Mouse (Mus musculus) limb, embryonic 13.5 days (tissue): ENCODE measurements around the gene Msmp. TPM values are rescaled to one million over a fixed set of nuclear protein-coding genes. Genes with fewer than 3 reads are reported as not detected.

Source experiments
- ATAC-seq: fragments of 200-750 bp; cut with Nextera tagmentation; 2 replicates; pipeline ENCODE4 v1.8.0; 2017; ENCODE audit warnings: low read depth, moderate number of reproducible peaks, moderate TSS enrichment; ENCODE audit not compliant: low FRiP score
- H3K27ac ChIP-seq: fragments of 300-500 bp; sonication (generic); 2 replicates; pipeline ENCODE4 v1.5.1; 2015; ENCODE audit warnings: inconsistent platforms, mild to moderate bottlenecking, moderate library complexity
- H3K27me3 ChIP-seq: fragments of 300-500 bp; sonication (generic); 2 replicates; pipeline ENCODE4 v1.6.1; 2015; ENCODE audit warnings: mild to moderate bottlenecking, inconsistent platforms
- H3K36me3 ChIP-seq: fragments of 300-500 bp; sonication (generic); 2 replicates; pipeline ENCODE4 v1.6.1; 2015; ENCODE audit warnings: inconsistent platforms, mild to moderate bottlenecking, moderate library complexity
- H3K4me1 ChIP-seq: fragments of 300-500 bp; sonication (generic); 2 replicates; pipeline ENCODE4 v1.6.1; 2015; ENCODE audit warnings: inconsistent platforms
- H3K4me2 ChIP-seq: fragments of 300-500 bp; sonication (generic); replicated peaks from 2 replicates; pipeline ENCODE4 v1.6.1; 2015; ENCODE audit warnings: inconsistent platforms, mild to moderate bottlenecking, moderate library complexity
- H3K4me3 ChIP-seq: fragments of 300-500 bp; sonication (generic); 2 replicates; pipeline ENCODE4 v1.5.1; 2015; ENCODE audit warnings: moderate library complexity, mild to moderate bottlenecking, inconsistent platforms
- H3K9ac ChIP-seq: fragments of 300-500 bp; sonication (generic); 2 replicates; pipeline ENCODE4 v1.6.1; 2015; ENCODE audit warnings: mild to moderate bottlenecking, inconsistent platforms
- H3K9me3 ChIP-seq: fragments of 300-500 bp; sonication (generic); 2 replicates; pipeline ENCODE4 v1.6.1; 2016; ENCODE audit warnings: inconsistent platforms
- WGBS: fragments of 180-500 bp; shearing (Covaris S2); methylation state at CpG from one replicate; pipeline ENCODE4 v1.1.7; 2015; 5-methylcytosine and 5-hydroxymethylcytosine counted together
- microRNA-seq: library from miRNA; unstranded; fragments of <30 nt; microRNA quantifications from one replicate; pipeline ENCODE4, GENCODE M21; 2016
- polyA plus RNA-seq: library from polyadenylated mRNA; unstranded; fragments of >200 nt; fragmentation: Nextera tagmentation; extraction: Ambion mirVana; gene quantifications from 2 replicates; pipeline ENCODE4 v1.2.1, GENCODE M21; 2015

Msmp gene
- polyA plus RNA-seq, 1 experiment from 2014 or later: 1.4 TPM

GRCm38 (mm10) chr4:43533270-43533669, 51.0 kb downstream of the Msmp start:
- no peak overlapping the region for H3K9ac ChIP-seq
- no peaks in the 10 kb centered on the region for H3K4me1 ChIP-seq
- WGBS: 94% methylated on average over 9 of the region's 9 CpGs
- no peak for ATAC-seq
- H3K4me2 ChIP-seq: no peak overlapping the region
- H3K9me3 ChIP-seq: no peaks in the 10 kb centered on the region
- H3K27me3 ChIP-seq: no peaks in the 10 kb centered on the region
- H3K27ac ChIP-seq: no peak overlapping the region
- H3K4me3 ChIP-seq: no peak overlapping the region
- peaks cover 73% of the 10 kb centered on the region for H3K36me3 ChIP-seq

Small RNAs within 50 kb of the gene (microRNA-seq; reads per million reads assigned to microRNA genes)
- gene Gm25262: 0.52 reads per million

Other genes with a start within 250 kb of the Msmp start
- gene Rusc2, start 202.5 kb downstream of the Msmp start, polyA plus RNA-seq: 13.1 and 14.7 TPM in 2 replicates
- not detected in 2 replicates for gene Fam166b, start 155.4 kb downstream of the Msmp start, polyA plus RNA-seq
- gene Tesk1, start 142.6 kb downstream of the Msmp start, polyA plus RNA-seq: 7.7 and 10.3 TPM in 2 replicates
- gene Cd72, start 129.9 kb downstream of the Msmp start, polyA plus RNA-seq: 3.0 and 4.2 TPM in 2 replicates
- not detected in 2 replicates for gene Sit1, start 100.8 kb downstream of the Msmp start, polyA plus RNA-seq
- 71.6 and 74.3 TPM in 2 replicates for gene Ccdc107, start 91.6 kb downstream of the Msmp start, polyA plus RNA-seq
- gene Arhgef39, start 84.8 kb downstream of the Msmp start, polyA plus RNA-seq: 43.8 and 47.3 TPM in 2 replicates
- gene Car9, start 77.5 kb downstream of the Msmp start, polyA plus RNA-seq: 2.3 and 3.3 TPM in 2 replicates
- 370 and 372 TPM in 2 replicates for gene Tpm2, start 60.7 kb downstream of the Msmp start, polyA plus RNA-seq
- gene Creb3, start 22.2 kb downstream of the Msmp start, polyA plus RNA-seq: 58.7 and 60.0 TPM in 2 replicates
- 60.4 and 63.6 TPM in 2 replicates for gene Tln1, start 21.8 kb downstream of the Msmp start, polyA plus RNA-seq
- gene Rgp1, start 5.8 kb downstream of the Msmp start, polyA plus RNA-seq: 35.0 and 38.5 TPM in 2 replicates
- gene Gba2, start 5.6 kb downstream of the Msmp start, polyA plus RNA-seq: 26.9 and 27.0 TPM in 2 replicates
- gene Npr2, start 47.4 kb upstream of the Msmp start, polyA plus RNA-seq: 18.7 and 20.2 TPM in 2 replicates
- 0.84 and 1.00 TPM in 2 replicates for gene Spag8, start 69.1 kb upstream of the Msmp start, polyA plus RNA-seq
- gene Hint2, start 72.0 kb upstream of the Msmp start, polyA plus RNA-seq: 78.3 and 90.2 TPM in 2 replicates
- gene Tmem8b, start 84.5 kb upstream of the Msmp start, polyA plus RNA-seq: 7.8 and 8.2 TPM in 2 replicates
- 2.5 and 2.6 TPM in 2 replicates for gene Fam221b, start 84.7 kb upstream of the Msmp start, polyA plus RNA-seq
- gene Olfr70, start 116.3 kb upstream of the Msmp start, polyA plus RNA-seq: not detected in 2 replicates
- not detected in 2 replicates for gene Olfr71, start 125.8 kb upstream of the Msmp start, polyA plus RNA-seq
- gene Hrct1, start 142.7 kb upstream of the Msmp start, polyA plus RNA-seq: 1.7 and 2.3 TPM in 2 replicates
- 0.33 and 0.63 TPM in 2 replicates for gene Spaar, start 145.5 kb upstream of the Msmp start, polyA plus RNA-seq
- not detected in 2 replicates for gene Olfr159, start 186.5 kb upstream of the Msmp start, polyA plus RNA-seq
- 0.18 and 0.20 TPM in 2 replicates for gene Olfr156, start 239.4 kb upstream of the Msmp start, polyA plus RNA-seq